Mouse (Mus musculus) embryonic facial prominence, embryonic 10.5 days (tissue): ENCODE measurements around the gene Pced1a. TPM values are rescaled to one million over a fixed set of nuclear protein-coding genes. Genes with fewer than 3 reads are reported as not detected.

Experiments used
- DNase-seq: peaks from one replicate; pipeline ENCODE4 v3.0.0-alpha.2; 2017; ENCODE audit warnings: low spot score
- H3K27ac ChIP-seq: fragments of 300-500 bp; sonication (generic); replicated peaks from 2 replicates; pipeline ENCODE4 v1.5.1; 2016; ENCODE audit warnings: mild to moderate bottlenecking
- H3K27me3 ChIP-seq: fragments of 300-500 bp; sonication (generic); replicated peaks from 2 replicates; pipeline ENCODE4 v1.6.1; 2016; ENCODE audit warnings: low read depth, mild to moderate bottlenecking; ENCODE audit not compliant: poor library complexity, severe bottlenecking
- H3K36me3 ChIP-seq: fragments of 300-500 bp; sonication (generic); replicated peaks from 2 replicates; pipeline ENCODE4 v1.6.1; 2016; ENCODE audit warnings: mild to moderate bottlenecking, moderate library complexity
- H3K4me1 ChIP-seq: fragments of 300-500 bp; sonication (generic); 2 replicates; pipeline ENCODE4 v1.6.1; 2016
- H3K4me3 ChIP-seq: fragments of 300-500 bp; sonication (generic); 2 replicates; pipeline ENCODE4 v1.5.1; 2016; ENCODE audit warnings: mild to moderate bottlenecking, moderate library complexity
- H3K9me3 ChIP-seq: fragments of 300-500 bp; sonication (generic); 2 replicates; pipeline ENCODE4 v1.6.1; 2016; ENCODE audit warnings: mild to moderate bottlenecking
- WGBS: fragments of 180-500 bp; shearing (Covaris S2); methylation state at CpG from one replicate; pipeline ENCODE4 v1.1.7; 2016; 5-methylcytosine and 5-hydroxymethylcytosine counted together
- polyA plus RNA-seq: library from polyadenylated mRNA; unstranded; fragments of >200 nt; fragmentation: Nextera tagmentation; extraction: Ambion mirVana; gene quantifications from 2 replicates; pipeline ENCODE4 v1.2.1, GENCODE M21; 2016

Gene Pced1a
- polyA plus RNA-seq, 1 experiment from 2014 or later = 13.9 TPM

GRCm38 (mm10) chr2:130367386-130367785, 57.1 kb downstream of the Pced1a start:
- H3K4me3 ChIP-seq = no peak overlapping the region
- 72% methylated on average over 4 of the region's 4 CpGs for WGBS
- peaks cover 18% of the 10 kb centered on the region for H3K4me1 ChIP-seq
- DNase-seq = no peak
- no peak overlapping the region for H3K27ac ChIP-seq
- H3K36me3 ChIP-seq = no peaks in the 10 kb centered on the region
- peaks cover 54% of the 10 kb centered on the region for H3K27me3 ChIP-seq
- no peaks in the 10 kb centered on the region for H3K9me3 ChIP-seq

Other genes starting within 250 kb of the Pced1a start
- gene Snrpb, start 245.3 kb downstream of the Pced1a start, polyA plus RNA-seq = 898 and 946 TPM in 2 replicates
- gene Tmc2, start 229.5 kb downstream of the Pced1a start, polyA plus RNA-seq = not detected in 2 replicates
- gene Nop56, start 150.3 kb downstream of the Pced1a start, polyA plus RNA-seq = 471 and 485 TPM in 2 replicates
- 126 TPM in 2 replicates for gene Idh3b, start 140.2 kb downstream of the Pced1a start, polyA plus RNA-seq
- gene Ebf4, start 129.5 kb downstream of the Pced1a start, polyA plus RNA-seq = 0.80 and 0.82 TPM in 2 replicates
- gene Cpxm1, start 27.1 kb downstream of the Pced1a start, polyA plus RNA-seq = 63.6 and 69.7 TPM in 2 replicates
- 0.08 TPM in 1 of 2 replicates, not detected in the other for gene Gm28372, start 19.5 kb downstream of the Pced1a start, polyA plus RNA-seq
- not detected in 2 replicates for gene 1700020A23Rik, start 19.4 kb downstream of the Pced1a start, polyA plus RNA-seq
- not detected in 2 replicates for gene Tmem239, start 18.2 kb downstream of the Pced1a start, polyA plus RNA-seq
- 112 and 122 TPM in 2 replicates for gene Vps16, start 362 bp downstream of the Pced1a start, polyA plus RNA-seq
- 81.1 and 82.7 TPM in 2 replicates for gene Ptpra, start 25.6 kb upstream of the Pced1a start, polyA plus RNA-seq
- gene Mrps26, start 139.0 kb upstream of the Pced1a start, polyA plus RNA-seq = 83.7 and 86.4 TPM in 2 replicates
- gene Oxt, start 151.5 kb upstream of the Pced1a start, polyA plus RNA-seq = not detected in 2 replicates
- gene Avp, start 157.9 kb upstream of the Pced1a start, polyA plus RNA-seq = not detected in 2 replicates
- 23.3 and 25.5 TPM in 2 replicates for gene Fastkd5, start 205.3 kb upstream of the Pced1a start, polyA plus RNA-seq
- 21.3 and 21.6 TPM in 2 replicates for gene Ubox5, start 205.3 kb upstream of the Pced1a start, polyA plus RNA-seq
- gene Lzts3, start 218.1 kb upstream of the Pced1a start, polyA plus RNA-seq = 3.1 and 3.3 TPM in 2 replicates
- 48.2 and 48.3 TPM in 2 replicates for gene Ddrgk1, start 240.0 kb upstream of the Pced1a start, polyA plus RNA-seq
- gene Itpa, start 242.9 kb upstream of the Pced1a start, polyA plus RNA-seq = 144 and 150 TPM in 2 replicates